9 mouse cellular contexts compared by ENCODE assay signal in the genomic region with DNA sequence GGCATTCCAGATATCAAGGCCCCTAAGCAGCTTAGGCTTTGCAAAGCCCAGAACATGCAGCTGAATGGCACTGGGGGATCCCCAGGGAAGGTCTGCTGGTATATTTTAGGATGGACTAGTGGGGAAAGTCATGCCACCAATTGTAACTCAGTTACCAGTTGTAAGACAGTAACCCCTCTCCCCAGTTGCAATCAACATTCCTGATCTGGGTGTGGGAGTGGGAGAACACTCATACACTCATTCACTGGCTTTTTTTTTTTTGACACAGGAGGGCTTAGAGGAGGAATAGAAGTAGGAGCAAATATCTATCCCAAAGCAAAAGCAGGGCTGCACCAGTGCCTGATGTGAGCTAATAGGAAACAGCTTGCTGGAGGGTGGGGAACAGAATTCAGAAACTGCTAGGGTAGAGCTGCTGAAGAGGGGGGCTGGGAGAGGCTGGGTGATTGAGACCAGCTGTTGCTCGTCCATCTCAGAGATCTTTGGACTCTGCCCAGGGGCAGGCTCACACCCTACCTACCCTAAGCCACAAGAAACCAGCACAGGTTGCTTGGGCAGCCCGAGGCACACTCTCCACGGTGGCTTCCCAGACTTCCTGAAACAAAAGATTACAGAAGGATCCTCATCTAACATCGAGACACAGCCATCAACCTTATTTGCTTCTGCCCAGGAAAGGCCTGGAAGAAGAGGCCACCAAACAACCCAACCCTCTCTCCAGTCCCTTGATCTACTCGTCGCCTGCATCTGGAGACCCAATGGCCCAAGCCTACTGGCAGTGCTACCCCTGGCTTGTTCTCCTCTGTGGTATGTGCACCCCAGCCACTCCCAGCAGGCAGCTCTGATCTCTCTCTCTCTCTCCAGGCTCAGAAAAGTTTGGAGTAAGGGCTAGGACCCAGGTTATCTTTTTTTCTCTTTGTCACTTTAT. TPM values are rescaled to one million over a fixed set of nuclear protein-coding genes. Genes with fewer than 3 reads are reported as not detected.
A peak's percentile ranks its signal among the peaks of the same experiment; 100 is the strongest.
DNase-seq lines count a peak whose midpoint lies in the region; ATAC-seq lines count a peak whose summit lies in the region.
"Had no signal": no experiment of that assay in that cellular context is flagged by ENCODE, and none has a peak within 500 bp of the region (broad histone marks: within the 10 kb centered on the region; RNA-seq: fewer than 3 reads in every experiment).

A gene (plus strand): TSS at position 332 of the 922 bp plus-strand sequence.

- 42% methylated on average over 6 of the region's 6 CpGs for WGBS in intestine, embryonic 14.5 days
- WGBS in limb, embryonic 11.5 days = 42% methylated on average over 6 of the region's 6 CpGs

- no peak within 1 kb of the TSS for H3K4me2 ChIP-seq in intestine, embryonic 14.5 days (ENCODE audit: low read length)
- no peak within 1 kb of the TSS for H3K4me2 ChIP-seq in limb, embryonic 11.5 days (ENCODE audit: low read depth, severe bottlenecking)

- H3K36me3 ChIP-seq in intestine, embryonic 14.5 days (ENCODE audit: control insufficient read depth, insufficient read depth, low read length) = no peaks in the 10 kb centered on the region
- H3K36me3 ChIP-seq in limb, embryonic 11.5 days (ENCODE audit: control insufficient read depth, insufficient read depth, low read length) = no peaks in the 10 kb centered on the region

- H3K4me1 ChIP-seq in intestine, embryonic 14.5 days (replicated peaks; ENCODE audit: control insufficient read depth, insufficient read depth, low read length) = no peaks in the 10 kb centered on the region
- H3K4me1 ChIP-seq in limb, embryonic 11.5 days (ENCODE audit: control insufficient read depth, insufficient read depth, low read length) = no peaks in the 10 kb centered on the region

- H3K27me3 ChIP-seq in intestine, embryonic 14.5 days (replicated peaks; ENCODE audit: control insufficient read depth, insufficient read depth, low read length) = no peaks in the 10 kb centered on the region
- H3K27me3 ChIP-seq in limb, embryonic 11.5 days (ENCODE audit: control insufficient read depth, insufficient read depth, low read length) = no peaks in the 10 kb centered on the region

- no peak within 1 kb of the TSS for H3K4me3 ChIP-seq in intestine, embryonic 14.5 days (ENCODE audit: low read depth, low read length)
- H3K4me3 ChIP-seq in limb, embryonic 11.5 days (ENCODE audit: low read depth, low read length) = no peak within 1 kb of the TSS

- H3K27ac ChIP-seq in intestine, embryonic 14.5 days (ENCODE audit: low read depth) = no peak within 1 kb of the TSS
- peak within 1 kb of the TSS; percentile 39; the same call in 1 of the 2 replicates for H3K27ac ChIP-seq in limb, embryonic 11.5 days (replicated peaks; ENCODE audit: low read depth, low read length)

- DNase-seq in 3T3-L1 (ENCODE audit: low read depth, low spot score) (peak; percentile 86), R1 (ENCODE audit: low read depth, low spot score) (peak; percentile 71)
- DNase-seq in intestine, embryonic 14.5 days (ENCODE audit: low spot score) = no peak
- peak; percentile 54 for DNase-seq in limb, embryonic 11.5 days (ENCODE audit: low spot score)
- DNase-seq in left cerebral cortex, adult 11 months (ENCODE audit: low spot score) = no peak
- DNase-seq in heart, adult 11 months = no peak
- no peak for DNase-seq in thymus, postnatal 25 days
- DNase-seq: thymus, adult 2 months had no signal

- 0 out of 2 replicates have a peak, but pooled peaks have one; percentile 47 for ATAC-seq in intestine, embryonic 14.5 days (replicated peaks; ENCODE audit: low FRiP score, low TSS enrichment, low read depth)
- ATAC-seq in limb, embryonic 11.5 days (ENCODE audit: insufficient number of reproducible peaks, low FRiP score, low TSS enrichment, low read depth) = peak; percentile 81
- ATAC-seq: Patski had no signal

- no peak within 1 kb of the TSS for H3K9ac ChIP-seq in intestine, embryonic 14.5 days (ENCODE audit: low read length)
- H3K9ac ChIP-seq in limb, embryonic 11.5 days (ENCODE audit: low read length) = no peak within 1 kb of the TSS

- no peaks in the 10 kb centered on the region for H3K9me3 ChIP-seq in intestine, embryonic 14.5 days (ENCODE audit: control insufficient read depth, low read length)
- H3K9me3 ChIP-seq in limb, embryonic 11.5 days (ENCODE audit: control insufficient read depth, low read length) = no peaks in the 10 kb centered on the region

RNA-seq across cellular contexts. Expression of the gene that starts here (rescaled TPM):
- polyA plus RNA-seq in intestine, embryonic 14.5 days (2014; fragmentation: Nextera tagmentation; extraction: Ambion mirVana) = 1.7 and 2.2 TPM in 2 replicates
- 1.6 and 1.8 TPM in 2 replicates for polyA plus RNA-seq in limb, embryonic 11.5 days (2014; fragmentation: Nextera tagmentation; extraction: Ambion mirVana)

Comparison
In these comparisons a context has a peak if more than half of its experiments do, and no peak if none do; other contexts are left out.
1. DNase-seq: peak in 3T3-L1 (single experiment), R1 (single experiment) and limb, embryonic 11.5 days (single experiment); none in intestine, embryonic 14.5 days (single experiment), left cerebral cortex, adult 11 months (single experiment), heart, adult 11 months (single experiment) and thymus, postnatal 25 days (single experiment).